Mouse (Mus musculus) embryo, embryonic 11 days (tissue): ENCODE results near the gene Olfr713.
A peak's percentile ranks its signal among the peaks of the same experiment; 100 is the strongest.

ENCODE experiments used
- DNase-seq: peaks from one replicate; pipeline ENCODE4 v3.0.0-alpha.2; 2015

The Olfr713 gene

DNA sequence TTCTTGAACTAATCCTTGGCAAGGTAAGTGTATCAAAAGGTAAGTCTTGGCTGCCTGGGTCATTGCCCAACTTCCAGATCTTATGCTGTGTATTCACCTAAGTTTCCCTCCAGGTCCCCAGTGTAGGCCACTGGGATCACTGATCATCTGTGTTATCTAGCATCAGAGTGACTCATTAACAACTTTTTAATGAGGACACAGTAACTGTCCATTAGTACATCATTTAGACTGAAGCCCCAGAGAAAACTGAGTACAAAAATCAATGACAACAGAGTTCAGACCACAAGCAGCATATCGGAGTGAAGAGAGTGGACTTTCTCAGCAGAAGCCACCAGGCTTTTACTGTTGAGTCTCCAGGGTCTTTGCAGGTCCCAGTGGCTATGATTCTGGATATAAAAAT is at the start of gene Olfr713:
TSS of gene Olfr713 (plus strand) at position 301 of the 400 bp plus-strand sequence.
- DNase-seq = no peak

DNA sequence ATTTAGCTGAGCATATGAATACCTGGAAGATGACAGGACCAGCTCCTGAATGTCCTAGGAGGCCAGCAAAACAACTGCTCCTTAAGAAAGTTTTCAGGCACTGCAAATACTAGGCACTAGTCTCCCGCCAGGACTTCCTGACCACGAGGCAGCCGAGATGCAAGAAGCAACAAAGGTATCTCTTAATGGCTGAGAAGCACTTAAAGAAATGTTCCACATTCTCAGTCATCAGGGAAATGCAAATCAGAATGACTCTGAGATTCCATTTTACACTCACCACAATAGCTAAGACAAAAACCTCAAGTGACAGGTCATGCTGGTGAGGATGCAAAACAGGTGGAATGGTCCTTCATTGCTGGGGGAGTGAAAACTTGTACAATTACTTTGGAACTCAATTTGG is 45.7 kb upstream of the Olfr713 start:
- DNase-seq = peak; percentile 2

GRCm38 (mm10) chr7:107000798-107001197 is 30.2 kb upstream of the Olfr713 start:
- no peak for DNase-seq

DNA sequence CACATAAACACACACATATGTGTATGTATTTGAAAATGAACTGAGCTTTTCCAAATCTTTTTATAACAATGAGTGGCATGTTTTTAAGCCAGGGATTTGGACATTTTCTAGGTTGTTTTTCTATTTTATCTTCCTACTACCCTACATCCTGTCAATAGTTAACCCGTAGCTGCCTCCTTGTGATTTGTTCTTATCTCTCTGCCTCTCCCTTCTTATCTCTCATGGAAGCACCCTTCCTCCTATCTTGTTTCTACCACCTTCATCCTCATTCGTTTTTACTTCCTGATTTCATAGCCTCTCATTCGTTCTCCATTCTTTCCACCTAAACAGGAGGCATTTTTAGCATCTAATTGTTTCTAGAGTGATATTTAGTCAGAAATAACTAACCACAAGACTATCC is 26.8 kb upstream of the Olfr713 start:
- DNase-seq = no peak

GRCm38 (mm10) chr7:107005972-107006371 is 25.0 kb upstream of the Olfr713 start, which contains the start of gene Olfr2:
Gene Olfr2 (minus strand): TSS chr7:107006072.
- DNase-seq = no peak

GRCm38 (mm10) chr7:107039934-107040563 is 9.1 kb downstream of the Olfr713 start:
- DNase-seq = no peak

DNA sequence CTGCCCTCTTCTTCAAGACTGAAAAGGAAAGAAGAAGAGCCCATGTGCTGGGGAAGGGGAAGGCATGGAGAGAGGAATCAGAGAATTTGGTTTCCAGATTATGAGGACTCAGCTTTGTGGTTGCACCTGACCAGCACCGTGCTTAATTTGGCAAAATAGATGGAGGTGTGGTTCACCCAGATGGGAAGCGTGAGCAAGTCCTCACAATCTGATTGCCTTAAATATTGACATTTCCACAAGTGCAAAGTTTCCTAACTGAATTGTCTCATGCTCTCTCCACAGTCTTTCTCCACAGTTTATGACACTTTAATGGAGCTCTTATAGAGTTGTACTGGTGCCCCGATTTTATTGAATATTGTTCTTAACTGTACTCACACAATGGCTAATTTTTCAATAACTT is 12.2 kb downstream of the Olfr713 start:
- DNase-seq = no peak

GRCm38 (mm10) chr7:107044407-107044806 is 13.4 kb downstream of the Olfr713 start:
- DNase-seq = no peak

DNA sequence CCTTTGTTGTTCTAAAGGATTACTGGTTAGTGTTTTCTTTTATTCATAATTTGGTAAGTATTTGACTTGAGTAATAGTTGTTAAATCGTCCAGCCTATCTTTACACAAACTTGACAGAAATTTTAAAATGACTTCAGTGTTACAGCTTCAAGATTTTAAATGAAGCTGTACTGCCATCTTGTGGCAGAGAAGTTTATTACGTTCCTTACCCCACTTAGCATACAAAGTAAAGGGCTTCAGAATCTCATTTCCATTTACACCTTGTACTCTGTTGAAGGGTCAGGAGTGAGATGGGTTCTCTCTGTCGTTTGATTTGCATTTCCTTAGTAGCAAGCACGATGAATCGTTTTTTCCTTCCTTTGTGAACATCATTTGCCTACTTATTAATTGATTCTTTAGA is 14.9 kb downstream of the Olfr713 start:
- DNase-seq = peak; percentile 58

GRCm38 (mm10) chr7:107047578-107047977 is 16.6 kb downstream of the Olfr713 start:
- no peak for DNase-seq

GRCm38 (mm10) chr7:107070681-107071080 is 39.7 kb downstream of the Olfr713 start, which contains the start of gene Olfr714:
Gene Olfr714 (plus strand): TSS chr7:107070981.
- DNase-seq = no peak
